Mouse (Mus musculus) stomach, embryonic 16.5 days (tissue): ENCODE measurements at regions not wholly inside any gene's neighbourhood (a gene's known extent, or its start where the extent isn't known, plus 50 kb on each side); places are given as distances from the start of the nearest gene placed in this dataset.

Source experiments
- ATAC-seq: fragments of 200-750 bp; cut with Nextera tagmentation; 2 replicates; pipeline ENCODE4 v1.8.0; 2017; ENCODE audit warnings: moderate number of reproducible peaks, moderate TSS enrichment; ENCODE audit not compliant: insufficient read depth, low FRiP score
- H3K27ac ChIP-seq: fragments of 300-500 bp; sonication (generic); 2 replicates; pipeline ENCODE4 v1.5.1; 2014; ENCODE audit warnings: low read length
- H3K27me3 ChIP-seq: fragments of 300-500 bp; sonication (generic); 2 replicates; pipeline ENCODE4 v1.6.1; 2014; ENCODE audit warnings: low read length, control low read depth, mixed read lengths; ENCODE audit not compliant: control insufficient read depth, insufficient read depth
- H3K36me3 ChIP-seq: fragments of 300-500 bp; sonication (generic); 2 replicates; pipeline ENCODE4 v1.6.1; 2014; ENCODE audit warnings: low read length; ENCODE audit not compliant: control insufficient read depth, insufficient read depth
- H3K4me1 ChIP-seq: fragments of 300-500 bp; sonication (generic); 2 replicates; pipeline ENCODE4 v1.6.1; 2014; ENCODE audit warnings: low read length, control low read depth, mixed read lengths; ENCODE audit not compliant: control insufficient read depth, insufficient read depth
- H3K4me2 ChIP-seq: fragments of 300-500 bp; sonication (generic); 2 replicates; pipeline ENCODE4 v1.6.1; 2014; ENCODE audit warnings: low read depth, low read length, mixed read lengths
- H3K4me3 ChIP-seq: fragments of 300-500 bp; sonication (generic); replicated peaks from 2 replicates; pipeline ENCODE4 v1.5.1; 2014; ENCODE audit warnings: mild to moderate bottlenecking, low read length
- H3K9ac ChIP-seq: fragments of 300-500 bp; sonication (generic); 2 replicates; pipeline ENCODE4 v1.6.1; 2014; ENCODE audit warnings: low read length
- H3K9me3 ChIP-seq: fragments of 300-500 bp; sonication (generic); replicated peaks from 2 replicates; pipeline ENCODE4 v1.6.1; 2016; ENCODE audit warnings: low read length, control low read depth; ENCODE audit not compliant: control insufficient read depth
- WGBS: fragments of 180-500 bp; shearing (Covaris S2); extraction: QIAGEN DNeasy Blood & Tissue Kit; methylation state at CpG from one replicate; pipeline ENCODE4 v1.1.7; 2014; 5-methylcytosine and 5-hydroxymethylcytosine counted together

GRCm38 (mm10) chr7:136062658-136063057 lies 346.5 kb upstream of the Mki67 start:
- no peak for ATAC-seq

GRCm38 (mm10) chr7:136065038-136065678 lies 349.0 kb upstream of the Mki67 start:
- H3K4me2 ChIP-seq: no peak overlapping the region
- H3K9me3 ChIP-seq: no peaks in the 10 kb centered on the region
- H3K4me1 ChIP-seq: peaks cover 3% of the 10 kb centered on the region; the same call in 1 of the 2 replicates
- no peak overlapping the region for H3K27ac ChIP-seq
- no peak overlapping the region for H3K4me3 ChIP-seq
- H3K9ac ChIP-seq: no peak overlapping the region
- no peaks in the 10 kb centered on the region for H3K36me3 ChIP-seq
- H3K27me3 ChIP-seq: no peaks in the 10 kb centered on the region
- whole genome bisulfite sequencing: 71% methylated on average over 12 of the region's 12 CpGs
- no peak for ATAC-seq

More at GRCm38 (mm10) chr7:136062658-136063057, 346.5 kb upstream of the Mki67 start:
- Histone ChIP-seq H3K9ac (no peak overlapping the region), H3K36me3 (no peaks in the 10 kb centered on the region), H3K4me2 (no peak overlapping the region), H3K27me3 (no peaks in the 10 kb centered on the region), H3K27ac (no peak overlapping the region), H3K4me3 (no peak overlapping the region), H3K4me1 (peaks cover 7% of the 10 kb centered on the region; the same call in 1 of the 2 replicates), H3K9me3 (no peaks in the 10 kb centered on the region)
- WGBS: 42% methylated on average over 5 of the region's 5 CpGs

GRCm38 (mm10) chr7:136065679-136066055 lies 349.5 kb upstream of the Mki67 start:
- Histone ChIP-seq H3K4me2 (no peak overlapping the region), H3K9me3 (no peaks in the 10 kb centered on the region)
- WGBS: 60% methylated on average over 10 of the region's 10 CpGs

GRCm38 (mm10) chr7:136070881-136071280 lies 354.7 kb upstream of the Mki67 start:
- 40% methylated on average over 5 of the region's 5 CpGs for WGBS
- Histone ChIP-seq H3K36me3 (no peaks in the 10 kb centered on the region), H3K27ac (no peak overlapping the region; the same call in 1 of the 2 replicates), H3K9me3 (no peaks in the 10 kb centered on the region), H3K9ac (no peak overlapping the region), H3K4me3 (no peak overlapping the region), H3K27me3 (no peaks in the 10 kb centered on the region), H3K4me1 (no peaks in the 10 kb centered on the region), H3K4me2 (no peak overlapping the region)
- ATAC-seq: no peak

More at GRCm38 (mm10) chr7:136065679-136066055, 349.5 kb upstream of the Mki67 start:
- H3K36me3 ChIP-seq: no peaks in the 10 kb centered on the region
- H3K9ac ChIP-seq: no peak overlapping the region
- peaks cover 3% of the 10 kb centered on the region; the same call in 1 of the 2 replicates for H3K4me1 ChIP-seq
- H3K27me3 ChIP-seq: no peaks in the 10 kb centered on the region
- no peak overlapping the region for H3K27ac ChIP-seq
- H3K4me3 ChIP-seq: no peak overlapping the region
- ATAC-seq: no peak

- no peak overlapping the region for H3K9ac ChIP-seq
- H3K4me1 ChIP-seq: no peaks in the 10 kb centered on the region
- no peaks in the 10 kb centered on the region for H3K27me3 ChIP-seq
- no peaks in the 10 kb centered on the region for H3K9me3 ChIP-seq
- H3K4me2 ChIP-seq: no peak overlapping the region
- ATAC-seq: no peak
- WGBS: 81% methylated on average over 4 of the region's 4 CpGs
- no peak overlapping the region for H3K27ac ChIP-seq
- no peak overlapping the region for H3K4me3 ChIP-seq
- no peaks in the 10 kb centered on the region for H3K36me3 ChIP-seq
These were observed 355.2 kb upstream of the Mki67 start for GRCm38 (mm10) chr7:136071331-136071730.

DNA sequence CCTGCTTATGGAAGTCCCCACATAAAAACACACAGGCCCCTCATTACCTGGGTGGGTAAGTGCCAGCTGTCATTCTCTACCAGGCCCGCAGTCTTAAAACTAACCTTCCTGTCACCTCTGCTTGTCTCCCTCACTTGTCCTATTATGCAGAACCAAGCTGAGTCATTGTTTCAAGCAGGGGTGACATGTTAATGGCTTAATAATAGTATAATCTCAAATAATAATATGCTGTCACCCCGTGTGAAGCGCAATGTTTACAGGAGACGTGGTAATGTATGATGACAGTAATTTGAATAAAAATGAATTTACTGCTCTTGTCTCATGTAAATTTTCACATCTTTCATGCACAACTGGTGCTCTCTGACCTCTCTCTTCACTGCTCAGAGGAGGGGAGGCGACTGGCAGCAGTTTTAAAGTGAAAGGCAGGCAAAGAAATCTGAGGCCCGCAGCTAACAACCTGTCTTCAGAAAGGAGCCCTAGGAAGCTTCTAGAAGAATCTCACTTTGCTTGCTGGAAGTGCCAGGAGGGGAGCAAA lies 357.2 kb upstream of the Mki67 start:
- no peaks in the 10 kb centered on the region for H3K27me3 ChIP-seq
- H3K4me3 ChIP-seq: no peak overlapping the region
- ATAC-seq: no peak
- H3K36me3 ChIP-seq: no peaks in the 10 kb centered on the region
- no peak overlapping the region for H3K4me2 ChIP-seq
- WGBS: 63% methylated on average over 6 of the region's 6 CpGs
- no peak overlapping the region for H3K27ac ChIP-seq
- no peak overlapping the region for H3K9ac ChIP-seq
- H3K9me3 ChIP-seq: no peaks in the 10 kb centered on the region
- H3K4me1 ChIP-seq: no peaks in the 10 kb centered on the region

DNA sequence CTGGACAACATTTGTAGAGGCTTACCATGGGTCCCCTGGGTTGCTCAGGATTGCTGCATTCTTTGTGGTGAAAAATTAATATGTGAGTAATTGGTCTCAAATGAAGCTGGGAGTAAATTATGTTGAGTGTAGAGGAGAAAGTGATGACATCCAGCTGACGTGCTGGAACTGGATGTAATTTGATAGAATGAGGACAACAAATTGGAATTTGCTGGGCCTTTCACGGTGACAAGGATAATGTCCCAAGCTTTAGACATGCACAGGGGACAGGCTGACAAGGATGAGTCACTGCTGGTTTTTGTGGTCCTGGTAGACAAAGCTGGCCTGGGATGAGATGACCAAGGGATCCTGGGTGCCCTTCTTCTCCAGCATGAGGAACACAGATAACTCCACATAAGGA lies 357.9 kb upstream of the Mki67 start:
- Histone ChIP-seq H3K4me2 (no peak overlapping the region), H3K9me3 (no peaks in the 10 kb centered on the region), H3K4me3 (no peak overlapping the region), H3K9ac (no peak overlapping the region), H3K27me3 (no peaks in the 10 kb centered on the region), H3K36me3 (no peaks in the 10 kb centered on the region), H3K4me1 (no peaks in the 10 kb centered on the region), H3K27ac (no peak overlapping the region)
- WGBS: 66% methylated on average over 2 of the region's 2 CpGs
- no peak for ATAC-seq

DNA sequence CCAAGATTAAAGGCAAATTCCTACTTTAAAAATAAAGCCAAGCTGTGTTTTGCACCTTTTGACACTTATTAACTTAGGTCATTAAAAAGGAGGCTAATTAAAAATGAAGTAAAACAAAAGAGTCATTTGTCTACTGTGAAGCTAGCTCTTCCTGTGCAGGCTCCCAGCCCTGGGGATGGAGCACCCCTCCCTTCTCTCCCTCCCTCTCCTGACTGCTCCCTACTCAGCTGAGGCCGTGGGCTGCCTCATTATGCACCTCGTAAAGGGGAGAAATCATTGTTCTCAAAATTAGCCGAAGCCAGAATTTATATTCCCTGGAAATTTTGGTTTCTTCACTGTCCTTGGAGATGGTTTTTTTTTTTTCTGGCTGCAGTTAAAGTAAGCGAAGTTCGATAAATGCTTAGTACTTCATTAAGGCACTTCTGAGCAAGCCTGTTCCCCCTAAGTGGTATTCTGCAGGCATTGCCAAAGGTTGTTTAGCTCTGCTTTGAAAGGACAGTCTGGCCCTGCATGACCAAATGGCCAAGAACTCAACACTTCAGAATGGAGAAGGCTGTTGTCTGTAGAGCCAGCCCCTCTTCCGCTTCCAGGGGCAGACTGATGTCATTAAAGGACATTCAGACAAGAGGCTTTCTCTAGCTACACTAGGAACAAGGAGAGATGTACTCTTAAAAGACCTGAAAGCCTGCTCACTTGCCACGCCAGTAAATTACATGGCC lies 365.5 kb upstream of the Mki67 start:
- no peak overlapping the region for H3K4me2 ChIP-seq

GRCm38 (mm10) chr7:136082253-136082867 lies 366.2 kb upstream of the Mki67 start:
- Histone ChIP-seq H3K4me3 (no peak overlapping the region), H3K4me1 (peaks cover 5% of the 10 kb centered on the region; the same call in 1 of the 2 replicates), H3K9ac (no peak overlapping the region), H3K9me3 (no peaks in the 10 kb centered on the region), H3K27me3 (no peaks in the 10 kb centered on the region), H3K27ac (no peak overlapping the region), H3K4me2 (no peak overlapping the region), H3K36me3 (no peaks in the 10 kb centered on the region)
- ATAC-seq: no peak
- WGBS: 82% methylated on average over 4 of the region's 4 CpGs

More for the DNA sequence above, 365.5 kb upstream of the Mki67 start:
- no peaks in the 10 kb centered on the region for H3K9me3 ChIP-seq
- H3K36me3 ChIP-seq: no peaks in the 10 kb centered on the region
- no peak for ATAC-seq
- no peak overlapping the region for H3K9ac ChIP-seq
- H3K4me3 ChIP-seq: no peak overlapping the region
- H3K27ac ChIP-seq: no peak overlapping the region
- H3K27me3 ChIP-seq: no peaks in the 10 kb centered on the region
- 63% methylated on average over 7 of the region's 7 CpGs for WGBS
- peaks cover 5% of the 10 kb centered on the region; the same call in 1 of the 2 replicates for H3K4me1 ChIP-seq
